Comparison of ENCODE assay signal across 9 mouse cellular contexts in genomic region chr8:85526105-85526504, GRCm38 (mm10). TPM values are rescaled to one million over a fixed set of nuclear protein-coding genes. Genes with fewer than 3 reads are reported as not detected.
DNase-seq lines count a peak whose midpoint lies in the region; ATAC-seq and TF ChIP-seq lines count a peak whose summit lies in the region.
"Had no signal": no experiment of that assay in that cellular context is flagged by ENCODE, and none has a peak within 500 bp of the region (broad histone marks: within the 10 kb centered on the region; RNA-seq: fewer than 3 reads in every experiment).

No protein-coding gene starts in this region.

- peak; percentile 73 for DNase-seq in heart, embryonic 10.5 days (ENCODE audit: low spot score)
- no peak for DNase-seq in heart, postnatal 25 days (ENCODE audit: low spot score)
- peak; percentile 77 to 79 for DNase-seq in kidney, postnatal 4 days
- DNase-seq in testis, postnatal 10 days (ENCODE audit: low spot score): peak; percentile 76

- no peak overlapping the region for H3K4me3 ChIP-seq in heart, embryonic 10.5 days
- no peak overlapping the region for H3K4me3 ChIP-seq in bone marrow macrophage, adult 2 months (ENCODE audit: insufficient read depth, low read length)
- H3K4me3 ChIP-seq: megakaryocyte, embryonic 14.5 days had no signal

- no peaks in the 10 kb centered on the region for H3K9me3 ChIP-seq in heart, embryonic 10.5 days

- TF ChIP-seq CTCF in bone marrow macrophage, adult 2 months (IDR thresholded peaks at IDR 0.05; ENCODE audit: low read depth, low read length): peak; percentile 71

- no peak overlapping the region for H3K27ac ChIP-seq in heart, embryonic 10.5 days
- H3K27ac ChIP-seq in bone marrow macrophage, adult 2 months (ENCODE audit: insufficient read depth, low read depth, low read length): no peak overlapping the region

- H3K27me3 ChIP-seq in heart, embryonic 10.5 days (ENCODE audit: insufficient read depth, poor library complexity, severe bottlenecking): no peaks in the 10 kb centered on the region
- H3K27me3 ChIP-seq: megakaryocyte, embryonic 14.5 days had no signal

- ATAC-seq in CD4-positive, CD25-positive, alpha-beta regulatory T cell, adult 4 months: peak; percentile 54
- peak; percentile 78 for ATAC-seq in erythroblast, adult 5-6 weeks (replicated peaks; ENCODE audit: low FRiP score, poor library complexity, severe bottlenecking)
- ATAC-seq in megakaryocyte progenitor cell, adult 5-6 weeks (replicated peaks; ENCODE audit: poor library complexity): peak; percentile 89

- H3K36me3 ChIP-seq in heart, embryonic 10.5 days: peaks cover 21% of the 10 kb centered on the region

- TF ChIP-seq POLR2A in bone marrow macrophage, adult 2 months (IDR thresholded peaks at IDR 0.05; ENCODE audit: borderline replicate concordance, low read depth, low read length): no peak

- no peaks in the 10 kb centered on the region for H3K4me1 ChIP-seq in heart, embryonic 10.5 days
- peaks cover 31% of the 10 kb centered on the region for H3K4me1 ChIP-seq in bone marrow macrophage, adult 2 months (ENCODE audit: control insufficient read depth, insufficient read depth, low read length)

- intact Hi-C loops in heart, postnatal 25 days (cut with DNase I): loop anchor here (1.0 to 5.0 kb wide), 2 partner anchors 34 to 70 kb away; partner anchors contain the start of gene Gpt2

- WGBS in heart, embryonic 10.5 days: 27% methylated on average over 6 of the region's 6 CpGs

RNA-seq across cellular contexts. Expression of gene Dnaja2, which starts 29.0 kb away (rescaled TPM):
- 168 and 177 TPM in 2 replicates for polyA plus RNA-seq in heart, embryonic 10.5 days (2016; fragmentation: Nextera tagmentation; extraction: Ambion mirVana)
- total RNA-seq in heart, postnatal 25 days (2021): 100 to 1,000 TPM; 220 to 258 TPM
- polyA plus RNA-seq in CD4-positive, CD25-positive, alpha-beta regulatory T cell, adult 4 months (2017; shearing (Covaris generic)): 100 to 1,000 TPM; 148 to 158 TPM
- 85.5 and 107 TPM in 2 replicates for polyA plus RNA-seq in bone marrow macrophage, adult 2 months (2012; ENCODE audit: insufficient read depth, insufficient read length, missing spikeins)
- 23.1 and 36.6 TPM in 2 replicates for total RNA-seq in erythroblast, adult 5-6 weeks (2015; ENCODE audit: low replicate concordance)
- total RNA-seq in erythroblast, adult 5-6 weeks (2017; ENCODE audit: low replicate concordance): 28.7 and 35.5 TPM in 2 replicates
- 127 and 139 TPM in 2 replicates for total RNA-seq in megakaryocyte progenitor cell, adult 5-6 weeks (2015)
- 121 and 143 TPM in 2 replicates for total RNA-seq in megakaryocyte progenitor cell, adult 5-6 weeks (2017)

RNA-seq across cellular contexts. Expression of gene Gpt2, which starts 33.7 kb away (rescaled TPM):
- polyA plus RNA-seq in heart, embryonic 10.5 days (2016; fragmentation: Nextera tagmentation; extraction: Ambion mirVana): 13.9 and 25.2 TPM in 2 replicates
- total RNA-seq in heart, postnatal 25 days (2021): 10 to 100 TPM; 32.9 to 36.1 TPM
- under 1 TPM; 0.12 to 0.54 TPM for polyA plus RNA-seq in CD4-positive, CD25-positive, alpha-beta regulatory T cell, adult 4 months (2017; shearing (Covaris generic))
- 6.1 and 7.4 TPM in 2 replicates for polyA plus RNA-seq in bone marrow macrophage, adult 2 months (2012; ENCODE audit: insufficient read depth, insufficient read length, missing spikeins)
- 0.84 TPM in 1 of 2 replicates, not detected in the other for total RNA-seq in erythroblast, adult 5-6 weeks (2015; ENCODE audit: low replicate concordance)
- total RNA-seq in erythroblast, adult 5-6 weeks (2017; ENCODE audit: low replicate concordance): not detected in 2 replicates
- 2.5 and 3.5 TPM in 2 replicates for total RNA-seq in megakaryocyte progenitor cell, adult 5-6 weeks (2015)
- total RNA-seq in megakaryocyte progenitor cell, adult 5-6 weeks (2017): 4.6 and 5.3 TPM in 2 replicates

Comparison
In these comparisons a context has a peak if more than half of its experiments do, and no peak if none do; other contexts are left out.
1. RNA of gene Gpt2, which starts 33.7 kb away (total RNA-seq): 32.9 to 36.1 TPM in heart, postnatal 25 days; 2.5 to 5.3 TPM in megakaryocyte progenitor cell, adult 5-6 weeks and 0.84 TPM in erythroblast, adult 5-6 weeks; every median in the first group is over 4 times any median in the second.
2. Peak in every context shown above with its lines, with median percentiles within 50 percentile points of each other: ATAC-seq.